Mouse (Mus musculus) embryonic facial prominence, embryonic 11.5 days (tissue): ENCODE measurements around the gene H2al1m. TPM values are rescaled to one million over a fixed set of nuclear protein-coding genes. Genes with fewer than 3 reads are reported as not detected.
"Not testable (repeated sequence)": the region's sequence is repeated elsewhere in the genome, so short reads cannot be mapped to it uniquely, and the experiment has no call there.

Source experiments
- ATAC-seq: fragments of 200-750 bp; cut with Nextera tagmentation; replicated peaks from 2 replicates; pipeline ENCODE4 v1.8.0; 2017; ENCODE audit warnings: low read depth; ENCODE audit not compliant: insufficient number of reproducible peaks, low FRiP score, low TSS enrichment
- DNase-seq: peaks from one replicate; pipeline ENCODE4 v3.0.0-alpha.2; 2015; ENCODE audit warnings: low spot score
- H3K27ac ChIP-seq: fragments of 300-500 bp; sonication (generic); replicated peaks from 2 replicates; pipeline ENCODE4 v1.5.1; 2014; ENCODE audit warnings: mild to moderate bottlenecking, low read depth, low read length, control low read depth
- H3K27me3 ChIP-seq: fragments of 300-500 bp; sonication (generic); 2 replicates; pipeline ENCODE4 v1.6.1; 2014; ENCODE audit warnings: mild to moderate bottlenecking, low read length, moderate library complexity, mixed read lengths; ENCODE audit not compliant: control insufficient read depth, insufficient read depth
- H3K36me3 ChIP-seq: fragments of 300-500 bp; sonication (generic); replicated peaks from 2 replicates; pipeline ENCODE4 v1.6.1; 2014; ENCODE audit warnings: low read depth, mild to moderate bottlenecking, low read length, moderate library complexity, mixed read lengths; ENCODE audit not compliant: control insufficient read depth, insufficient read depth
- H3K4me1 ChIP-seq: fragments of 300-500 bp; sonication (generic); 2 replicates; pipeline ENCODE4 v1.6.1; 2014; ENCODE audit warnings: low read length, mixed read lengths; ENCODE audit not compliant: control insufficient read depth, insufficient read depth
- H3K4me2 ChIP-seq: fragments of 300-500 bp; sonication (generic); 2 replicates; pipeline ENCODE4 v1.6.1; 2014; ENCODE audit warnings: low read depth, mild to moderate bottlenecking, control low read depth, low read length, moderate library complexity
- H3K4me3 ChIP-seq: fragments of 300-500 bp; sonication (generic); 2 replicates; pipeline ENCODE4 v1.5.1; 2014; ENCODE audit warnings: low read depth, low read length, control low read depth
- H3K9ac ChIP-seq: fragments of 300-500 bp; sonication (generic); replicated peaks from 2 replicates; pipeline ENCODE4 v1.6.1; 2014; ENCODE audit warnings: mild to moderate bottlenecking, control low read depth, low read length
- H3K9me3 ChIP-seq: fragments of 300-500 bp; sonication (generic); replicated peaks from 2 replicates; pipeline ENCODE4 v1.6.1; 2016; ENCODE audit warnings: mild to moderate bottlenecking, low read length, inconsistent platforms, mixed read lengths; ENCODE audit not compliant: control insufficient read depth
- WGBS: fragments of 180-500 bp; shearing (Covaris S2); extraction: QIAGEN DNeasy Blood & Tissue Kit; methylation state at CpG from one replicate; pipeline ENCODE4 v1.1.7; 2014; 5-methylcytosine and 5-hydroxymethylcytosine counted together
- polyA plus RNA-seq: library from polyadenylated mRNA; unstranded; fragments of >200 nt; fragmentation: Nextera tagmentation; extraction: Ambion mirVana; gene quantifications from 2 replicates; pipeline ENCODE4 v1.2.1, GENCODE M21; 2014

Gene H2al1m
- polyA plus RNA-seq, 1 experiment from 2014 or later: not detected

GRCm38 (mm10) chrX:9293140-9293829, 9.7 kb downstream of the H2al1m start:
- DNase-seq, H3K4me2 ChIP-seq, H3K36me3 ChIP-seq, H3K27ac ChIP-seq, H3K4me3 ChIP-seq, H3K9ac ChIP-seq, H3K4me1 ChIP-seq, H3K9me3 ChIP-seq, ATAC-seq, H3K27me3 ChIP-seq: not testable (repeated sequence)
- WGBS: 83% methylated on average over 3 of the region's 4 CpGs

DNA sequence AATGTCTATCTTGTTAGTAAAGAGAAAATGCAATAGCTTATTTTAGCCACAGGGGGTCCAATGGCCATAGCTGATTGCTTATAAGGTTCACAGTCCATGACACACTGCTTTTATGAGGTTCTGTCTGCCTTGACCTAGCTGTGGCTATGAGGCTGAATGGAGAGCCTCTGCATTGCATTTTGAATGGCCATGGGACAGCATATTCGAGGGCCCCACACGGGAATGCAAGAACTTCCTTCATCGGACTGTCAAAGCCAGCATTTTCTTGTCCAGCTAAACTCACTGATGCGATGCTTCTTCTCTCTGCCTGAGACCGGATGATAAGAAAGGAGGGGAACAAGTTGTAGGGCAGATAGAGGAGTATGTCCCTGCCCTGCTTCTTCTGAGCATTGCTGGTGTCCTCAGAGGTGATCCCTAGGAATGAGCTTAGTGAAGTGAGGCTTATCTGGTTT, 14.9 kb downstream of the H2al1m start:
- ATAC-seq (no peak), DNase-seq (no peak)
- H3K27ac ChIP-seq: no peak overlapping the region
- H3K4me1 ChIP-seq: no peaks in the 10 kb centered on the region
- no peaks in the 10 kb centered on the region for H3K27me3 ChIP-seq
- WGBS: 93% methylated on average over 5 of the region's 5 CpGs
- no peak overlapping the region for H3K4me2 ChIP-seq
- no peak overlapping the region for H3K4me3 ChIP-seq
- no peaks in the 10 kb centered on the region for H3K9me3 ChIP-seq
- H3K36me3 ChIP-seq: no peaks in the 10 kb centered on the region
- H3K9ac ChIP-seq: no peak overlapping the region

DNA sequence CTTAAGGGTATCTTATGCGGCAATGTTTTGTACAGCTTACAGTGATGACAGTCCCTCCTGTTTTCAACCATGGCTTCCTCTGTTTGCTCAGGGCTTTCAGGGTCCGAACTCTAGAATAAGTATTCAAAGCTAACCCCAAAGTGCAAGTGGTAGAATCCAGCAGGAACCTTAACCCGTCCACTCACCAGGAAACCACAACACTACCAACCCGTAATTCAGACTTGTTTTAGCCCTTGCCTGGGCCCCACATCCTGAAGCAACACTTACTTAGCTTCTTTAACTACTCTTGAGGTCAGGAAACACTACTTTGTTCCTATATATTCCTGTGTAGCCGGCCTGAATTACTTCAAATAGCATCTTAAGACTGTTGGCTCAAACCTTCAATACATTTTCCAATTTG, 19.2 kb downstream of the H2al1m start:
- Histone ChIP-seq H3K27ac (no peak overlapping the region), H3K4me3 (no peak overlapping the region), H3K9me3 (no peaks in the 10 kb centered on the region), H3K27me3 (no peaks in the 10 kb centered on the region), H3K36me3 (no peaks in the 10 kb centered on the region), H3K4me1 (no peaks in the 10 kb centered on the region), H3K9ac (no peak overlapping the region), H3K4me2 (no peak overlapping the region)
- ATAC-seq (no peak), DNase-seq (no peak)
- 83% methylated on average over 5 of the region's 5 CpGs for WGBS

DNA sequence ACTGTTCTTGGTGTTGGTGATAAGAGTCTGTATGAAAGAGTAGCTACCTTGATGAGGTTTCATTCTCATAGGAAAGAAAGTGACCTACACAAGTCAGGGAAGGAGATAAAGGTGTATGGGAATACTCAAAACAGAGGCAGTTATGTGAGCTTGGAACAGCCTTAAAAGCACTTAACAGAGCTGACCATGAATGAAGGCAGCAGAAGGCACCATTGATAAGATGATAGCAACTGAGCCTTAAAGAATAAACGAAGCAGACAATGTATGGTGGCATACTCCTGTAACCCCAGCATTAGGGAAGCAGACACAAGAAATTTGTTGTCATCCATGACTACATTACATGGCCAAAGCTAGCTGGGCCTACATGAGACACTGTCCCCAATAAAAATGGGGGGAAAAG, 19.9 kb downstream of the H2al1m start:
- Histone ChIP-seq H3K27ac (no peak overlapping the region), H3K4me3 (no peak overlapping the region), H3K9me3 (no peaks in the 10 kb centered on the region), H3K9ac (no peak overlapping the region), H3K27me3 (no peaks in the 10 kb centered on the region), H3K36me3 (no peaks in the 10 kb centered on the region), H3K4me1 (no peaks in the 10 kb centered on the region), H3K4me2 (no peak overlapping the region)
- no peak for DNase-seq
- ATAC-seq: no peak
- 77% methylated on average over 1 of the region's 1 CpGs for WGBS

DNA sequence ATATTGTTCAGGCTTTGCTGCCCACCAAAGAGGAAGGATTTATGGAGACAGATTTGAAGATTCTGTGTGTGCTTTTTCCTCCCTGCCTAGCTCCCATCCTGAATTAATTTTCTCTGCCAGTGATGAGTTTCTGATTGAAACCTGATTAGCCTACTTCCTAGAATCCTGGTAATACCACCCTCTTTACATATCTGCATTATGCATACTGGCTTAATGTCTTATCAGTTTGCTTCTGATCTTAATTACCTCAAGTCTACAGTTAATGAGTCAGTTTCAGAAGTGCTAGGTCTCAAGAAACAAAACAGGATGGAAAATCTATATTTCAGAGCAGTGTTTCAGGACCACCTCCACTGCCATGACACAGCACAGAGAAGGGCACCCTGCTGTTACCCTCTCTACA, 32.9 kb downstream of the H2al1m start:
- H3K9ac ChIP-seq, H3K4me3 ChIP-seq, ATAC-seq, DNase-seq, H3K27me3 ChIP-seq, H3K27ac ChIP-seq, H3K36me3 ChIP-seq, H3K4me2 ChIP-seq, H3K4me1 ChIP-seq, H3K9me3 ChIP-seq: not testable (repeated sequence)

- H3K4me2 ChIP-seq, H3K9ac ChIP-seq, H3K27ac ChIP-seq, H3K4me3 ChIP-seq, DNase-seq, H3K4me1 ChIP-seq, H3K36me3 ChIP-seq, H3K27me3 ChIP-seq, ATAC-seq, H3K9me3 ChIP-seq: not testable (repeated sequence)
- 88% methylated on average over 25 of the region's 26 CpGs for WGBS
These were observed 44.4 kb downstream of the H2al1m start for GRCm38 (mm10) chrX:9327954-9328353.

DNA sequence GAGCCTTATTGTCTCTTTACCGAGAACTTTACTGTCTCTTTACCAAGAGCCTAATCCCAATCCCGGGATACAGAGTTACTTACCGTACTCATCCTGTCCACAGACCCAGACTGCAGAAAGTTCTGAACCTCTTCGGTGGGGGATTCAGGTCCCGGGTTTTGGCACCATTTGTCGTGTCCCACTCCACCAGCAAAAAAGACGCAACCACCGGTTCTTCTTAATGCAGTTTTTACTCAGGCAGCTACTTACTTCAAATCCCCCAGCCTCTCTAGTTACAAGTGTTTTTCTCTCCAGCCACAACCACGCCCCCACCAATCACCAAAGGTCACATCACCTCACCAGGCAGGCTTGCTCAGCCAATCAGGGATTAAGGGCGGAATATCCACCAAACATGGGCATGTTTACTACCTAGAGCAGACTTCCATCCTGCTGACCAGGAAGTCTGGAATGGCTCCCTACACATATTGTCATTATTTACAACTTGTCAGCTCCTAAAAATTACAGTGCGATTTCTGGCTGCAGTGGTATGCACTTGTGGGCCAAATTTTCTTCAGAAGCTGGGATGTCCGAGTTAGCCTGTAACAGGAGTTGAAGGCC, 48.9 kb downstream of the H2al1m start:
- H3K9me3 ChIP-seq, H3K27ac ChIP-seq, H3K9ac ChIP-seq, H3K27me3 ChIP-seq, H3K4me3 ChIP-seq, H3K4me1 ChIP-seq, H3K36me3 ChIP-seq, ATAC-seq, H3K4me2 ChIP-seq, DNase-seq: not testable (repeated sequence)
- 86% methylated on average over 12 of the region's 12 CpGs for WGBS

GRCm38 (mm10) chrX:9333035-9333434, 49.5 kb downstream of the H2al1m start:
- not testable (repeated sequence) for H3K4me2 ChIP-seq, DNase-seq, H3K9ac ChIP-seq, H3K36me3 ChIP-seq, H3K4me3 ChIP-seq, H3K27me3 ChIP-seq, H3K4me1 ChIP-seq, H3K27ac ChIP-seq, ATAC-seq, H3K9me3 ChIP-seq
- WGBS: 57% methylated on average over 1 of the region's 2 CpGs
